Mouse (Mus musculus) midbrain, embryonic 14.5 days (tissue): ENCODE results near the gene Nfix. TPM values are rescaled to one million over a fixed set of nuclear protein-coding genes. Genes with fewer than 3 reads are reported as not detected.
A peak's percentile ranks its signal among the peaks of the same experiment; 100 is the strongest.

ENCODE experiments used
- ATAC-seq: fragments of 200-750 bp; cut with Nextera tagmentation; 2 replicates; pipeline ENCODE4 v1.8.0; 2017; ENCODE audit warnings: moderate number of reproducible peaks, moderate library complexity; ENCODE audit not compliant: low FRiP score, low TSS enrichment
- DNase-seq: peaks from one replicate; pipeline ENCODE4 v3.0.0-alpha.2; 2015
- H3K27ac ChIP-seq: fragments of 300-500 bp; sonication (generic); replicated peaks from 2 replicates; pipeline ENCODE4 v1.5.1; 2014; ENCODE audit warnings: mild to moderate bottlenecking, low read depth, low read length, moderate library complexity
- H3K27me3 ChIP-seq: fragments of 300-500 bp; sonication (generic); 2 replicates; pipeline ENCODE4 v1.6.1; 2014; ENCODE audit warnings: low read length, control low read depth, mixed read lengths; ENCODE audit not compliant: control insufficient read depth, insufficient read depth
- H3K36me3 ChIP-seq: fragments of 300-500 bp; sonication (generic); 2 replicates; pipeline ENCODE4 v1.6.1; 2014; ENCODE audit warnings: low read length, control low read depth; ENCODE audit not compliant: control insufficient read depth, insufficient read depth
- H3K4me1 ChIP-seq: fragments of 300-500 bp; sonication (generic); 2 replicates; pipeline ENCODE4 v1.6.1; 2014; ENCODE audit warnings: mild to moderate bottlenecking, antibody characterized with exemption, low read length, control low read depth; ENCODE audit not compliant: control insufficient read depth, insufficient read depth
- H3K4me2 ChIP-seq: fragments of 300-500 bp; sonication (generic); 2 replicates; pipeline ENCODE4 v1.6.1; 2014; ENCODE audit warnings: mild to moderate bottlenecking, low read length, moderate library complexity
- H3K4me3 ChIP-seq: fragments of 300-500 bp; sonication (generic); replicated peaks from 2 replicates; pipeline ENCODE4 v1.5.1; 2014; ENCODE audit warnings: low read depth, low read length
- H3K9ac ChIP-seq: fragments of 300-500 bp; sonication (generic); replicated peaks from 2 replicates; pipeline ENCODE4 v1.6.1; 2014; ENCODE audit warnings: mild to moderate bottlenecking, low read length, moderate library complexity
- H3K9me3 ChIP-seq: fragments of 300-500 bp; sonication (generic); 2 replicates; pipeline ENCODE4 v1.6.1; 2016; ENCODE audit warnings: low read length, control low read depth, mixed read lengths; ENCODE audit not compliant: control insufficient read depth
- WGBS: fragments of 180-500 bp; shearing (Covaris S2); extraction: QIAGEN DNeasy Blood & Tissue Kit; methylation state at CpG from one replicate; pipeline ENCODE4 v1.1.7; 2014; 5-methylcytosine and 5-hydroxymethylcytosine counted together
- polyA plus RNA-seq: library from polyadenylated mRNA; unstranded; fragments of >200 nt; fragmentation: Nextera tagmentation; extraction: Ambion mirVana; gene quantifications from 2 replicates; pipeline ENCODE4 v1.2.1, GENCODE M21; 2014

Nfix gene
- polyA plus RNA-seq, 1 experiment from 2014 or later = 45.9 TPM

DNA sequence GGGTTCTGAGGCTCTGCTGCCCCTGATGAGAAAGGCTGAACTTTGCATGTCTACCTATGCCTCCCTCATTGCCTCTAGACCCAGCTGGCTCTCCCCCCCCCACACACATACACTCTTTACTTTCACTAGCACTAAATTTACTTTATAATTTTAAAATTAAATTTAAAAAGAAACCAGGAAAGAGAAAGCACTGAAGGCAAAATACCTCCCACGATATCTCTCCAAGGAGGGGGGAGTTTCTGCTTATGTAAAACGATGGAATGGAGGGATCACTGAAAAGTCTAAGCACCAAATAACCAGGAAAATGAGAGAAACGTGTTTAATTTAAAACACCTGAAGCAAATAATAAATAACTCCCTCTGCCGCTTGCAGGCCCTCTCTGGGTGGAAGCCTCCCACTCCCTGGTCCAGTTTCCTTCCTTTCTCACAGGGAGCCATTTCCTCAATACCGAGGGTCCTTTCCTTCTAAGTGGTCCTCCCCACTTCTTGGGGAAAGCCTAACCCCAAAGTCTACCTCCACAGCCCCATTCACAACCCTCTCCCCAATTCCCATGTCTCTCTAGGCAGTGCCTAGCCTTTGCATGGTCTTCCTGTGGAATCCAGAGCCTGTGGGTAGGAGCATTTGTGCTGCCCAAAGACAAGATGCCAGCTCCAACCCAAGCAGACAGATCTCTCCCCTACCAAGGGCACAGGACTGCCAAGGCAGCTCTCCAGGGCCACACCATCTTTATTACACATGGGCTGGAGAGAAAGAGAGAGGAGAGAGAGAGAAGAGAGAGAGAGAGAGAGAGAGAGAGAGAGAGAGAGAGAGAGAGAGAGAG lies 18.2 kb downstream of the Nfix start:
- no peak for ATAC-seq
- Histone ChIP-seq H3K9ac (no peak overlapping the region), H3K27me3 (peaks cover 99% of the 10 kb centered on the region)

GRCm38 (mm10) chr8:84780949-84781680 lies 19.0 kb downstream of the Nfix start:
- no peaks in the 10 kb centered on the region for H3K36me3 ChIP-seq
- H3K27me3 ChIP-seq = peaks cover 99% of the 10 kb centered on the region
- 16% methylated on average over 6 of the region's 6 CpGs for WGBS
- peaks cover 6% of the 10 kb centered on the region; the same call in 1 of the 2 replicates for H3K4me1 ChIP-seq
- no peak overlapping the region for H3K27ac ChIP-seq
- no peak overlapping the region for H3K4me3 ChIP-seq
- DNase-seq (no peak), ATAC-seq (no peak)
- no peaks in the 10 kb centered on the region for H3K9me3 ChIP-seq
- no peak overlapping the region for H3K4me2 ChIP-seq
- H3K9ac ChIP-seq = no peak overlapping the region

More for the DNA sequence above, 18.2 kb downstream of the Nfix start:
- no peaks in the 10 kb centered on the region for H3K9me3 ChIP-seq
- no peaks in the 10 kb centered on the region for H3K36me3 ChIP-seq
- no peak overlapping the region for H3K4me3 ChIP-seq
- peaks cover 6% of the 10 kb centered on the region; the same call in 1 of the 2 replicates for H3K4me1 ChIP-seq
- no peak for DNase-seq
- H3K27ac ChIP-seq = no peak overlapping the region
- H3K4me2 ChIP-seq = no peak overlapping the region
- 13% methylated on average over 5 of the region's 5 CpGs for WGBS

DNA sequence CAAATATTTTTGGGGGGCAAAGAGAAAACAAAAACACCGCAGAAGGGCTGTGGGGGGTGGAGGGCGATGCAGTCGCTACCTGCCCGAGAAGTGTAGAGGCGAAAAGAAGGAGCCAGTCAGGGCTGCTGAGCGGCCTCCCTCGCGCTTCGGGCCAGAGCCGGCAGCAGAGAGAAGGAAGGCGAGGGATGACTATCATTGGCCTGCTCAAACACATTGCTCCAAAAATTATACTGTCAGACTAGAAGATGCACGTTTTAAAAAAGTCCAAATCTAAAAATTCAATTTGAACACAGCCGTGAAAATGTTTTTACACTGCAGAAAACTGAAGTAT lies 20.0 kb downstream of the Nfix start:
- H3K27ac ChIP-seq = no peak overlapping the region
- H3K36me3 ChIP-seq = no peaks in the 10 kb centered on the region
- H3K4me2 ChIP-seq = no peak overlapping the region
- H3K27me3 ChIP-seq = peaks cover 99% of the 10 kb centered on the region
- peaks cover 14% of the 10 kb centered on the region for H3K4me1 ChIP-seq
- H3K4me3 ChIP-seq = 0 out of 2 replicates have a peak overlapping the region, but pooled peaks have one; percentile 1
- no peak for DNase-seq
- H3K9me3 ChIP-seq = no peaks in the 10 kb centered on the region
- no peak for ATAC-seq
- H3K9ac ChIP-seq = no peak overlapping the region
- WGBS = 7% methylated on average over 13 of the region's 13 CpGs

DNA sequence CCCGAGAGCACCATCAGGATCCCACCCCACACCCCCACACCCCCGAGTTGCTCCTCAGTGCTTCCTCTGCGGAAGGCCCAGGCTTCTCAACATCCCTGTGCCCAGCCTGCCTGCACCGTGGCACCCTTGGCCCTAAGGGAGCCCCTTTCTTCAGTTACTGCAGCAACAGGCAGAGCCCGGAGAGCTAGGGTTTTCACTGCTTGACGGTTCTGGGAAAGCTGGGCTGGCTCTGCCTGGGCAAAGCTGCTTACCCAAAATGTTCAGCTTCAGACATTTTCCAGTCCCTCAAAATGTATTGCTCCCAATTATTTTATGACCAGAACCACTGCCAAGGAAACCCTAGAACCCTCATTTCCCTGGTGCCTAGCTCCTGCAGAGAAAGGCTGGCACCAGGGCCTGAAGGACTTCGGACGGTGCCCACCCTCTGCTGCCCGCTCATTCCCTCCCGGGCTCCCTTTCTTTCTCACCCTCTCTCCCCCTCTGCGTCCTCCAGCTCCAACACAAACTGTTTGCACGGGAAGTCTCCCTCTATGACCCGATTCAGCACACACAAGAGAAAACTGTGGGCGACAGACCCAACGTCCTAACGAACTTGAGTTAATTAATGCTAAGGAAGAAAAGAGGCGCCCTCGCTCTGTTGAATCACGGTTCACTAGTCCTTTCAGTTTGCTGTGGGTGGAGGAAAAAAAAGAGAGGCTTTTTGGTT lies 20.5 kb downstream of the Nfix start:
- peaks cover 97% of the 10 kb centered on the region for H3K27me3 ChIP-seq
- H3K27ac ChIP-seq = peak overlapping the region; percentile 62
- 5% methylated on average over 19 of the region's 19 CpGs for WGBS
- no peaks in the 10 kb centered on the region for H3K36me3 ChIP-seq
- H3K9ac ChIP-seq = no peak overlapping the region
- H3K4me2 ChIP-seq = 0 out of 2 replicates have a peak overlapping the region, but pooled peaks have one; percentile 7
- H3K4me1 ChIP-seq = peaks cover 17% of the 10 kb centered on the region
- H3K4me3 ChIP-seq = 0 out of 2 replicates have a peak overlapping the region, but pooled peaks have one; percentile 1
- DNase-seq = peak; percentile 52
- H3K9me3 ChIP-seq = no peaks in the 10 kb centered on the region
- no peak for ATAC-seq

GRCm38 (mm10) chr8:84778638-84779380 lies 21.3 kb downstream of the Nfix start:
- no peak for DNase-seq
- Histone ChIP-seq H3K4me1 (peaks cover 17% of the 10 kb centered on the region), H3K9me3 (no peaks in the 10 kb centered on the region), H3K4me3 (no peak overlapping the region), H3K27me3 (peaks cover 88% of the 10 kb centered on the region), H3K27ac (no peak overlapping the region), H3K36me3 (no peaks in the 10 kb centered on the region), H3K9ac (no peak overlapping the region), H3K4me2 (no peak overlapping the region)
- no peak for ATAC-seq
- 8% methylated on average over 11 of the region's 11 CpGs for WGBS

DNA sequence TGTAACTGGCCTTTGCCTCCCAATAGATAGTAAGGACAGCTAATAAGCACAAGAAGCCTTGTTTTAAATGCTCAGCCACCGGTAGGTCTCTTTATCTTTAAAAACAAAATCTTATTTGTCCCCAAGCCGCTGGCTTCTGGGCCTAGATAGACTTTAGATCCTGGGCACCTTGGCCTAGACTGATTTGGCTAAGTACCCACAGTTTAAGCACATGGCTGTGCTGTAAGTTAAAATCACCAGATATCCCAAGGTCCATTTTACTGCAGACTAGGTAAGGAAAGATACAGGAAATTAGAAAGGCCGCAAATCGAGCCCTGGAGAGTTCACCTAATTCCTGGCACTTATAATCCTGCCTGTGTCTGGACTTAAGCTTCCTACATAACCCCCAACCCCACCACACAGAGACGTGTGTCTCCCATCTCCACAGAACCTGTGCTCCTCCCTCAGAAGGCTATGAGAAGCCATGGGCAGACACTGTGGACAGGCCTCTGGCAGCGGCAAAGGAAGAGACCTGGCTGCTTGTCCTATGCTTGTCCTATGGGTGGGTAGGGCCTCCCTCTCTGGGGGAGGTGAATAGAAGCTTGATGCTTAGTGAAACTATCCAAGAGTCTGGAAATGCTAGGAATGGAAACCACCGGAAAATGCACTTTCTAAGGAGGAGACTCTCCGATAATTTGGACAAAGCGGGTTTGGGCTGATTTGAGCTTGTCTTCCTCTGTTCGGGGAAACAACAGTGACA lies 22.1 kb downstream of the Nfix start:
- ATAC-seq = no peak
- H3K4me3 ChIP-seq = no peak overlapping the region
- H3K27ac ChIP-seq = no peak overlapping the region
- H3K9me3 ChIP-seq = no peaks in the 10 kb centered on the region
- peaks cover 81% of the 10 kb centered on the region for H3K27me3 ChIP-seq
- H3K4me2 ChIP-seq = no peak overlapping the region
- WGBS = 25% methylated on average over 10 of the region's 10 CpGs
- no peaks in the 10 kb centered on the region for H3K36me3 ChIP-seq
- peaks cover 17% of the 10 kb centered on the region for H3K4me1 ChIP-seq
- H3K9ac ChIP-seq = no peak overlapping the region
- no peak for DNase-seq

GRCm38 (mm10) chr8:84776569-84776968 lies 23.6 kb downstream of the Nfix start:
- peaks cover 73% of the 10 kb centered on the region for H3K27me3 ChIP-seq
- no peak overlapping the region for H3K9ac ChIP-seq
- H3K4me1 ChIP-seq = peaks cover 17% of the 10 kb centered on the region
- H3K9me3 ChIP-seq = no peaks in the 10 kb centered on the region
- DNase-seq (no peak), ATAC-seq (no peak)
- H3K27ac ChIP-seq = no peak overlapping the region
- no peak overlapping the region for H3K4me2 ChIP-seq
- 0% methylated on average over 1 of the region's 1 CpGs for WGBS
- no peak overlapping the region for H3K4me3 ChIP-seq
- H3K36me3 ChIP-seq = no peaks in the 10 kb centered on the region
